Mouse (Mus musculus): Measurements from ENCODE around the gene Bola1. TPM values are rescaled to one million over a fixed set of nuclear protein-coding genes. Genes with fewer than 3 reads are reported as not detected.
A peak's percentile ranks its signal among the peaks of the same experiment; 100 is the strongest.
"Not testable (repeated sequence)": the region's sequence is repeated elsewhere in the genome, so short reads cannot be mapped to it uniquely, and the experiment has no call there.

Gene Bola1
- polyA plus RNA-seq, 1 experiment from 2014 or later = 56.4 TPM

GRCm38 (mm10) chr3:96243921-96244572 is 24.5 kb upstream of the Bola1 start:
- Histone ChIP-seq H3K4me3 (ENCODE audit: low read depth, low read length) (no peak overlapping the region), H3K9me3 (ENCODE audit: control insufficient read depth) (no peaks in the 10 kb centered on the region), H3K27ac (ENCODE audit: low read depth, low read length) (no peak overlapping the region; the same call in 1 of the 2 replicates), H3K4me2 (replicated peaks; ENCODE audit: low read depth) (peak overlapping the region; percentile 78), H3K4me1 (replicated peaks; ENCODE audit: control insufficient read depth, insufficient read depth, low read length) (peaks cover 12% of the 10 kb centered on the region), H3K36me3 (ENCODE audit: control insufficient read depth, insufficient read depth) (no peaks in the 10 kb centered on the region), H3K27me3 (replicated peaks; ENCODE audit: control insufficient read depth, insufficient read depth, low read length) (no peaks in the 10 kb centered on the region), H3K9ac (ENCODE audit: low read depth, low read length) (no peak overlapping the region)
- TF ChIP-seq CTCF (IDR thresholded peaks at IDR 0.05; ENCODE audit: low read depth) = no peak
- WGBS = 47% methylated on average over 7 of the region's 7 CpGs
- no peak for ATAC-seq

GRCm38 (mm10) chr3:96240799-96241197 is 21.3 kb upstream of the Bola1 start:
- Histone ChIP-seq H3K9ac (ENCODE audit: low read depth, low read length) (no peak overlapping the region; the same call in 1 of the 2 replicates), H3K9me3 (ENCODE audit: control insufficient read depth) (no peaks in the 10 kb centered on the region), H3K4me3 (ENCODE audit: low read depth, low read length) (peak overlapping the region; percentile 29), H3K4me2 (replicated peaks; ENCODE audit: low read depth) (peak overlapping the region; percentile 55), H3K36me3 (ENCODE audit: control insufficient read depth, insufficient read depth) (no peaks in the 10 kb centered on the region), H3K27ac (ENCODE audit: low read depth, low read length) (0 out of 2 replicates have a peak overlapping the region, but pooled peaks have one; percentile 35), H3K27me3 (replicated peaks; ENCODE audit: control insufficient read depth, insufficient read depth, low read length) (no peaks in the 10 kb centered on the region), H3K4me1 (replicated peaks; ENCODE audit: control insufficient read depth, insufficient read depth, low read length) (peaks cover 21% of the 10 kb centered on the region)
- 78% methylated on average over 9 of the region's 9 CpGs for WGBS
- no peak for TF ChIP-seq CTCF (IDR thresholded peaks at IDR 0.05; ENCODE audit: low read depth)
- ATAC-seq = no peak

GRCm38 (mm10) chr3:96239949-96240798 is 20.7 kb upstream of the Bola1 start, which contains the start of gene Hist2h2aa2:
Gene Hist2h2aa2, minus strand, starts transcription at chr3:96240276.
- peak within 1 kb of the TSS; percentile 35; the same call in 1 of the 2 replicates for H3K27ac ChIP-seq (ENCODE audit: low read depth, low read length)
- WGBS = 4% methylated on average over 30 of the region's 85 CpGs
- ATAC-seq = peak; percentile 80
- peak within 1 kb of the TSS; percentile 55 for H3K4me2 ChIP-seq (replicated peaks; ENCODE audit: low read depth)
- peaks cover 21% of the 10 kb centered on the region for H3K4me1 ChIP-seq (replicated peaks; ENCODE audit: control insufficient read depth, insufficient read depth, low read length)
- not testable (repeated sequence) for H3K9me3 ChIP-seq (ENCODE audit: control insufficient read depth); H3K9ac ChIP-seq (ENCODE audit: low read depth, low read length); H3K27me3 ChIP-seq (replicated peaks; ENCODE audit: control insufficient read depth, insufficient read depth, low read length); H3K36me3 ChIP-seq (ENCODE audit: control insufficient read depth, insufficient read depth)
- peak within 1 kb of the TSS; percentile 29 for H3K4me3 ChIP-seq (ENCODE audit: low read depth, low read length)

- 1% methylated on average over 10 of the region's 68 CpGs for WGBS
- H3K9me3 ChIP-seq (ENCODE audit: control insufficient read depth) = not testable (repeated sequence)
- peak; percentile 87 for ATAC-seq
Measured at GRCm38 (mm10) chr3:96238954-96239793, 19.7 kb upstream of the Bola1 start, which contains the start of gene Hist2h3c2. Gene Hist2h3c2, minus strand, starts transcription at chr3:96239127.

GRCm38 (mm10) chr3:96237904-96238511 is 18.5 kb upstream of the Bola1 start:
- Histone ChIP-seq H3K9me3 (ENCODE audit: control insufficient read depth) (no peaks in the 10 kb centered on the region), H3K36me3 (ENCODE audit: control insufficient read depth, insufficient read depth) (no peaks in the 10 kb centered on the region), H3K4me3 (ENCODE audit: low read depth, low read length) (peak overlapping the region; percentile 41), H3K27ac (ENCODE audit: low read depth, low read length) (peak overlapping the region; percentile 54; the same call in 1 of the 2 replicates), H3K4me2 (replicated peaks; ENCODE audit: low read depth) (peak overlapping the region; percentile 70), H3K9ac (ENCODE audit: low read depth, low read length) (peak overlapping the region; percentile 54), H3K27me3 (replicated peaks; ENCODE audit: control insufficient read depth, insufficient read depth, low read length) (no peaks in the 10 kb centered on the region), H3K4me1 (replicated peaks; ENCODE audit: control insufficient read depth, insufficient read depth, low read length) (peaks cover 9% of the 10 kb centered on the region)
- WGBS = under 1% methylated on average over 12 of the region's 12 CpGs
- no peak for ATAC-seq
- TF ChIP-seq CTCF (IDR thresholded peaks at IDR 0.05; ENCODE audit: low read depth) = no peak

More at GRCm38 (mm10) chr3:96238954-96239793, 19.7 kb upstream of the Bola1 start, which contains the start of gene Hist2h3c2:
- peak within 1 kb of the TSS; percentile 41 for H3K4me3 ChIP-seq (ENCODE audit: low read depth, low read length)
- H3K4me2 ChIP-seq (replicated peaks; ENCODE audit: low read depth) = peak within 1 kb of the TSS; percentile 70
- H3K9ac ChIP-seq (ENCODE audit: low read depth, low read length) = peak within 1 kb of the TSS; percentile 54
- peak within 1 kb of the TSS; percentile 41 for H3K27ac ChIP-seq (ENCODE audit: low read depth, low read length)
- not testable (repeated sequence) for H3K27me3 ChIP-seq (replicated peaks; ENCODE audit: control insufficient read depth, insufficient read depth, low read length); H3K36me3 ChIP-seq (ENCODE audit: control insufficient read depth, insufficient read depth)
- peaks cover 17% of the 10 kb centered on the region for H3K4me1 ChIP-seq (replicated peaks; ENCODE audit: control insufficient read depth, insufficient read depth, low read length)

Data from intestine, postnatal 0 days (tissue).